Mouse (Mus musculus) adrenal gland, postnatal 25 days (tissue): ENCODE measurements around the gene Stk32c. TPM values are rescaled to one million over a fixed set of nuclear protein-coding genes. Genes with fewer than 3 reads are reported as not detected.

Source experiments
- DNase-seq: peaks from one replicate; pipeline ENCODE4 v3.0.0; 2021; ENCODE audit warnings: mixed read lengths
- long read RNA-seq: library from polyadenylated mRNA; stranded (forward); transcript quantifications from one replicate; pipeline ENCODE4 v2.0.0, GENCODE M21; 2021
- total RNA-seq: library from RNA; stranded (reverse); gene quantifications from 2 replicates; pipeline ENCODE4 v1.2.3, GENCODE M21; 2021

Stk32c gene
- 3.0 and 4.0 TPM in 2 replicates for total RNA-seq
- long read RNA-seq, partial matches to known transcripts, result 0 of 1 reads
- long read RNA-seq, other reads (novel, unspliced or antisense), result 0 of 1 reads

DNA sequence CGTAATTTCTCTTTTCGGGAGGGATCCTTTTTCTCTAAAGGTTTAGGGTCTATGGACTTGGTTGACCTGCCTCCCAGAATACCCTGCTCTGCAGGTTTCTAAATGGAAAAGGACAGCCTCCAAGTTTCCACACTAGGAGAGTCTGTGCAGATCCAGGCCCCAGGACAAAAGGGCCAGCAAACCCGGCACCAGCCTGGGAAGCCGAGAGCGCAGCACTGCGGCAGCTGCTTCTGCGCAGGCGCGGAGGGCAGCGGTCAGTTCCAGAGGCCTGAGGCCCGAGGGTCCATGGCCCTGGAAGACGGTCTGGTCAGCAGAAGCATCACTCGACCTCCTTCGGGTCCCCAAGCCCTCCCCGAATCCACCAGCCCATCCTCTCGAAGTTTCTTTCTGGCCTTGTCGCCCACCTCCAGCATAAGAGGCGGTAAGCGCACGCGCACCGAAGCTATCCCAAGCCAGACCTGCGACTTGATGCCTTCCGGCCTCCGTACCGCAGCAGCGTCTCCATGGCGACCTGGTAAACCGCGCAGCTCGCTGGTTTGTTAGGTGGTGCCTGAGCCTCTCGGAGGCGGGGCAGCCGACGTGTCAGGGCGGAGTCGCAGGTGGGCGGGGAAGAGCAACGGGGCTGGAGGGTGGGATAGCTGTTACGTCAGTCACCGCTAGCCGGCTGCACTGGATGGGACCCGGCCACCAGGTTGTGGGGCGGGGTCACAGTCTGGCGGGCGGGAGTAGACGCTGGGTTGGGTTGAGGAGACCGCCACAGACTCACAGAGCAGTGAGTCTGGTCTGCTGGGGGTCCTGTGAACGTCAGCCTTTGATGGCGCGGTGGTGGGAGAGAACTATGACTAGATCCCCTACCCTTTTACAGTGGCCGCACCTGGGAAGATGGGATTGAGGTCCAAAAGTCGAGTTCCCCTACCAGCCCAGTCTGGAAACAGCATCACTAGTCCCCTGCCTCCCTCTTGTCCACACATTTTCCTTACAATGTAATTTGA is at the start of gene Stk32c, which contains the start of gene Lrrc27:
Stk32c (minus strand) TSS at position 554 of the 992 bp plus-strand sequence.
Lrrc27 (plus strand) TSS at position 235 of the 992 bp plus-strand sequence.
- peak; percentile 97 for DNase-seq

DNA sequence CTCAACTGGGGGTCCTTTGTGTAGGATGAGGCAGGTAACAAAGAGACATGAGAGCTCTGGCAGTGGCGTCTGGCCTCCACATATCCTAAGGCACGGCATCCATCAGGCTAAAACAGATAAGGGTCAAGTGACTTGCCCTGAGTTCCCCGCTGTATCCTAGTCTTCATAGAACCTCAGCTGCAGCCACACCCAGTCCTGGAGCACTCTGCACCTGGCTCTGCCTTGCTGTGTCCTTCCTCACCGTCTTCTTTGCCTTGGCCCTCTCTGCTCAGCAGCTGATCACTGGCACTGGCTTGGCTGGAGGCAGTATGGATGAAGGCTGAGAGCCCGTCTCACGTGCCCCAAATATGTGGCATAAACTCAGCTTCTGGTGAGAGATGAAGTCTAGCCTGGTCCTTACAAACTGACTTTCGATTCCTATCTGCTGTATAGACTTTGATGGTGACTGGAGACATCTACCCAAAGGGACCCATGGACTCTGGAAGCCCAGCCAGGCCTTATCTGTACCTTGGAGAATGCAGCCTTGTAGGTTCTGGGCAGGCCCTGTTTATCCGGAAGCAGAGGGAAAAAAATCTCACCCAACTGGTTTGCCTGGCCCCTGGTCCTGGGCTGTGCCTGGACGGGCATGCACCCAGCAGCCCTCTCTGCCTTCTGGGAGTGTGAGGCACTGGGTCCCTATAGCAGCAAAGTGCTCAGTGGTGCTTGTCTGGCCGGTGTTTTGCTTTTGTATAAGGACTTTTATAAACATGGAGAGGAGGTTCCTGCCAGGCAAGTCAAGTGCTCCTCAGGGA is 44.8 kb upstream of the Stk32c start:
- DNase-seq, result no peak

GRCm38 (mm10) chr7:139254626-139255025 is 41.5 kb upstream of the Stk32c start:
- no peak for DNase-seq

DNA sequence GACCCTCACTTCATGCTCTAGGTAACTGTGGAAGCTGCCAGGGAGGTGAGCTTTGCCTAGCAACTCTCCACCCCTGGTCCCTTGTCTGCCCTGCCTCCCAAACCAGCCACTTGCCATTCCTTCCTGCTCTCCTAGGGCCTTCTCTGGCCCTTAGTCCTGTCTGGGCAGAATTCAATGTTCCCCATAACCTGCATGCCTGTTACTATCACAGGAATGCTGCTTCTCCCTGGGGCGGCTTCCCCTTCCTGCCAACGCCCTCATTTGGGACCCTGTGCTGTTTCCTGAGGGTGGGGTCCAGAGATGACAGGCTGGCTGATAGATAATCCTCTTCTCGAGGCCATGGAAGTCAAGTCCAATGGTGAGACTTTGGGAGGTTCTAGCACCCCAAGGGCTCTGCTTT is 40.4 kb upstream of the Stk32c start:
- no peak for DNase-seq

DNA sequence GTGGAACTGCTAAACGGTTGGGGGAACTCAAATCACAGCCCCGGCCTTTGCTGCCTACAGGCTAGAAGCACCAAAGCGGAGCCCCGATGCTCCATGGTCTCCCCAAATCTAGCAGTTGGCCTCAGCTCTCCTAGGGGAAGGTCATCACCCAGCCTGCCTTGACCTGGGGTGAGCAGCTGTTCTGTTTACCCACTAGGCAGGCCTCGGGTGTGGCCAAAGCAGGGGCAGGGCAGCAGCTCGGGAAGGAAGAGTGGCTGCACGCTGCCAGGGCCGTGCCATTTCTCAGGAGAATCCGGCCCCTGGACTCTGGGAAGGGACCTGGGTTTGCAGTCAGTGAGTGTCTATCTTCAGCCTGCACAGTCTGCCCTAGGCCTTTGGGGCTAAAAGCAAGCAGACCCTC is 39.9 kb upstream of the Stk32c start:
- DNase-seq, result peak; percentile 50

GRCm38 (mm10) chr7:139252566-139252965 is 39.5 kb upstream of the Stk32c start:
- peak; percentile 36 for DNase-seq

- peak; percentile 62 for DNase-seq
These were observed 38.8 kb upstream of the Stk32c start for GRCm38 (mm10) chr7:139251881-139252301.

GRCm38 (mm10) chr7:139249406-139250210 is 36.5 kb upstream of the Stk32c start:
- DNase-seq, result no peak

DNA sequence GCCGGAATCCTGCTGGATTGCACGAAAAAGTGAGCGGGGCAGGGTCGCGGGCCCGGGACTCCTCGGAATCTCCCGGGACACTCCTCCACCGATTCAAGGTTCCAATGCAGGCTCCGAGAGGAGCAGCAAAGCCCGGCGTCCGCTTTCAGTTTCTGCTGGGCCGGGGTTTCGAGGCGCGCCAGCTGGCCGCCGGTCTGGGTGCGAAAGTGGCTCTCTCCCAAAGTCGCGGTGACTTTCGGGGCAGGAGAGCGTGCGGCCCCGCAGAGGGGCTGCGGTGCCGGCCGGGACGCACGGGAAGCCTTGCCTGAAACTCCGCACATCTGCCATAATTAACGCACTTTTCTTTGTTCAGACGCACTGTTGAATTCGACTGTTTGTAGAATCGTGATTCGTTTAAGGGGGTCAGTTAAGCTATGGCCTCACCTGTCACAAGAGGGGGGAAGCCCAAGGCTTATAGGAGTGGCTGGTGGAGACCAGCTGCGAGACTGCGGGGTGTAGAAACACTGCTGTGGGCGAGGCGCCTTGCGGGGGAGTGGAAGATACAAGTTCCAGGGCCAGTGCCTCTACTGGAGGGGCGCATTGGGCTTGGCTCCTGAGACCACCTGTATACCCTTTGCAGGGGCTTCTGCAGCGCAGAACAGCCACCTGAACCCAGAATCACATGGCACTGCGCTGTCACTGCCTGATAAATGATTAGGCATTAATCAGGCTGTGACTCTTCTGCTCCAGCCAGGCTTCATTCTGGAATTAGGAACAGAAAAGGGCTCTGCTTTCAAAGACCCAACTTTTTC is 35.7 kb upstream of the Stk32c start:
- DNase-seq, result peak; percentile 54

GRCm38 (mm10) chr7:139247881-139248614 is 34.9 kb upstream of the Stk32c start, which contains the start of gene Pwwp2b:
Pwwp2b (plus strand) TSS chr7:139248482.
- DNase-seq, result peak; percentile 92

DNA sequence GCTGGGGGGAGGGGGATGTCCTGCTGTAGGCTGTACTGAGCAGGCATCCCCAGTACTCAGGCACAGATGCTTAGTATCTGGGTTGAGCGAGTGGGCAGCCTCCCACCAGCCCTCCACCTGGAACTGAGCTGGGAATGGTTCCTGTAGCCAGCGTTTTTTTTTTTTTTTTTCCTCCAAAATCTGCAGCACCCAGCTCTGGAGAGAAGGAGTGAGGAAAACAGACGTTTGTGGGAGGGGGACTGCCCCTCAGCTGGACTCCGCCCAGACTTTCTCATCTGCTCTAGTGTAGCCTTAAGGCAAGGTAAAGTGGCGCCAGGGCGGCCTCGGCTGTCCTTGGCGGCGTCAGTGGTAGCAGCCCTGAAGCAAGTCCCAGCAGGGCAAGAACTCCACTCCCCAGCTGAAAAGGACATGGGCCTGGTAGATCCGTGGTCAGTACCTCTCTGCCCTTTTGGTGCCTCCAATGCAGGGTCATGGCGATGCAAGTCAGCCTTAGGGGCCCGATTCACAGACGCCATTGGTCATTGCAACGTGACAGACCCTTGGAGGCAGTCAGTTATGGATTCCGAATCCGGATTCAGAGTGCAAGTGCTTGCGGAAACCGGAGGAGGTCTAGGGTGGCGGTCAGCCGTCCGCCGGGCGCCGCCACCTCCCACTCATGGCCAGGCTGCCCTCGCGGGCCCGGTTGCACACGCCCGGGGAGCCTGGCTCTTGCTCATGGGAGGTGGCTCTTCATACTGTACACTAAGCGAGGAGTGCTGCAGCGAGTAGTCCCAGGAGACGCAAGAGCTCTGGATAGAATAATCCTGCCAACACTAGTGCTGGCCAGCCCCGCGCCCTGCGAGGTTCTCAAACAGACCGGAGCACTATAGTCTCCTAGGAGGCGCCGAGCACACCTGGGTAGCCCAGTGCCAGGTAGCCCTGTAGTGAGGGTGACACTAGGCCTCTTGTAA is 34.1 kb upstream of the Stk32c start:
- DNase-seq, result peak; percentile 54

DNA sequence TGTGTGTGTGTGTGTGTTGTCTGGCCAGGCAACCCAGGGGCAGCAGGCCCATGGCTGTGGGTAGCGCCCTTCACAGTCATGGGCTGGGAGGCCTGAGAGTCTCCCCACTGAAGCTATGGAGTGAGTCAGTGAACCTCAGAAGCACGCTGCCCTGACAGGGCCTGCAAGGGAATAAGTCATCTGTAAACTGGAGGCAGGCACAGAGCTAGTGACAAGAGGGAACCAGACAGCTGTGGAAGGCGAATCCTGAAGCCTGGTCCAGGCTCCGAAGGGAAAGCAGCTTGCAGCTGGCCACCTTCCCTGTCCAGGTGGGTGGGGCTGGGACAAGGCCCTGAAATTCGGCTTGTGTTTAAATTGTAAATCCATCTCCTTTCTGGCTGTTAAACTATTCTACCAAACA is 33.0 kb upstream of the Stk32c start:
- peak; percentile 35 for DNase-seq

GRCm38 (mm10) chr7:139239432-139239831 is 26.3 kb upstream of the Stk32c start:
- DNase-seq, result no peak

- no peak for DNase-seq
These were observed 22.7 kb upstream of the Stk32c start for GRCm38 (mm10) chr7:139235651-139236358.

DNA sequence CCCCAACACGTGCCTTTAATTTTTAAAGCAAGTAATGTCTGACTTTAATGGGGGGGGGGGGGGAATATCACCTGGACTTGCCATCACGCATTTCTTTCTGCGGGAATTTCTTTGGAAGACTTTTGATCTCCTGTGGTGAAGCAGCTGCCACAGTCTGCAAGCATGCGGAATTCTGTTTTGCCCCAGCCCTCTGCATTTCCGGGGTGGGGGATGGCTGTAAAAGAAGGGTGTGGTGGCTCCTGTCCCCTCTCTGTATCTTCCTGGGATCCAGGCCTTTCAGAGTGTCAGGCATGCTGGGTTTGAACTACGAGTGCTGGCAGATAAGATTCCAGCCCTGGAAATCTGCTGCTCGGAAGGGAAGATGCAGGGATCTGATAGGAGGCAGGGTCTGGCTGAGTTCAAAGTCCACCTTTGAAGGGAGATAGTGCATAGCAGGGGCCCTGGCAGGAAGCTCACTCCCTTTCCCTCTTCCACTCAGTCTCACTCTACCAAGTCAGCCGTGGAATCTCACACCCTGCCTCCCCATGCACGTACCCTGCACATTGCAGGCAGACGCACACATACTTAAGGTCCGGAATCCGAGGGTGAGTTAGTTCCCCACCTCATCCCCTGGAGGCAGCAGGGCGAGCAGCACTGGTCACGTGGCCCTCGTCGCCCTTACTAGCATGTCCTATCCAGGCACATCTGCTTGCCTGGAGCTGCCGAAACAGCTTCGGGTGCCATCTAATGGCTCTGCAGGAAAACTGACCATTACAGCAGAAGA is 21.5 kb upstream of the Stk32c start:
- peak; percentile 43 for DNase-seq

- DNase-seq, result peak; percentile 89
These were observed 20.6 kb upstream of the Stk32c start for GRCm38 (mm10) chr7:139233714-139234113.

DNA sequence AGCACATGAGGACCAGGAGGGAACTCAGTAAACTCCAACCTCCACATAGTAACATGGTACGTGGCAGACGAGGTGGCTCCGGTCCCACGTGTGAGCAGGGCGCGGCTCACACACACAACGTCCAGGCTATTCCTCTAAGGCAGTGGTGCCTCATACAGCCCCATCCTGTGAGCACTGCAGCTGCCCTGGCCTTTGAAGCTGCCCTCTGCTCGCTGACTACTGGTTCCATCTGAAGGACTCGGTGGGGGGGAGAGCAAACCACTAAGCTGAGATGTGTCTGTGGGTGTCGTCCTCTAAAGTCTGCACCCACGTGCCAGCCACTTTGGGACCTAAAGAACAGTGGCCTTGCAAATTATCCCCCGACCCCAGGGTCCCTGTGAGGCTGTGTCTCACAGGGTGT is 17.1 kb upstream of the Stk32c start:
- DNase-seq, result no peak
